Mouse (Mus musculus): ENCODE results near the gene BC025920.

- TF ChIP-seq CTCF (IDR thresholded peaks at IDR 0.05; ENCODE audit: low read depth, low read length) (no peak), POLR2AphosphoS5 (IDR thresholded peaks at IDR 0.05; ENCODE audit: insufficient replicate concordance, low read depth, low read length) (no peak), GATA1 (IDR thresholded peaks at IDR 0.05; ENCODE audit: borderline replicate concordance, low read length) (no peak), TAL1 (conservative IDR thresholded peaks at IDR 0.05; ENCODE audit: low read depth, low read length) (no peak)
These were observed at the start of gene BC025920 for GRCm38 (mm10) chr10:81605974-81606751.
